Mouse (Mus musculus) Patski (cell line): ENCODE data around the gene Otc. TPM values are rescaled to one million over a fixed set of nuclear protein-coding genes. Genes with fewer than 3 reads are reported as not detected.
A peak's percentile ranks its signal among the peaks of the same experiment; 100 is the strongest.

ENCODE experiments used
- ATAC-seq: fragments of 100-300 bp; one replicate; pipeline ENCODE4 v1.8.0; 2021
- CTCF ChIA-PET: fragments of 350-600 bp; sonication (Branson Sonifier 250); formaldehyde crosslinking; loops from one replicate; lab custom pipeline; 2022; ENCODE audit warnings: inconsistent platforms; lab: Charles Lee
- POLR2A ChIA-PET: fragments of 350-600 bp; sonication (Branson Sonifier 250); formaldehyde crosslinking; loops from one replicate; lab custom pipeline; 2022; ENCODE audit warnings: antibody characterized with exemption, inconsistent platforms; lab: Charles Lee
- DNase-seq: peaks from one replicate; pipeline ENCODE4 v3.0.0-alpha.2; 2011; ENCODE audit warnings: low read depth, low spot score
- H3K27me3 ChIP-seq: fragments of 371-371 bp; one replicate; pipeline ENCODE4 v1.5.1; 2021
- CTCF ChIP-seq: fragments of 100-300 bp; IDR thresholded peaks from one replicate; pipeline ENCODE4 v1.5.1; 2021
- in situ Hi-C: fragments of 300-500 bp; cut with MboI; formaldehyde crosslinking; loops from 3 replicates; pipeline ENCODE4 v1.11.1; 2018; ENCODE audit warnings: low pct_unique_long_range_greater_than_20kb, mixed read lengths
- polyA plus RNA-seq: library from polyadenylated mRNA; unstranded; gene quantifications from one replicate; pipeline ENCODE4 v1.2.3, GENCODE M21; 2021

Gene Otc
- polyA plus RNA-seq, 1 experiment from 2014 or later, result not detected

DNA sequence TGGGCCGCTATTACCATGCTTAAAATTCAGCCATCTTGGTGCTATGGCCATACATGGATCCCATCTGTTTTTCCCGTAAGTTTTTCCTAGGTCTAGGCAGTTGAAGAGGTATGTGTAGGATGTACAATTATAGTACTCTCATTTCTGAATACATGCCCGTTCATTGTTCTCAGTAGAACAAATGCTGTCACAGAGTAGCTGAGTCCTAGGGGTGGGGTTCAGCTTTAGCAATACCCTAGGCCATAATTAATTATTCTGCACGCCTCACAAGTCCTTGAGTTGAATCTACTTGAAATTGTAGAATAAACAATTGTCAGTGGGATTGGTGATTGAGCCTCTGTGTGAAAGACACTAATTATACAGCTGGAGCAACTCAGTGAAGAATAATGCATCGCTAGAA is 6.2 kb downstream of the Otc start:
- ChIA-PET POLR2A (no interaction called here), CTCF (interaction anchor here (1.5 kb wide), 1 partner anchor 8 kb away, joined by 3 read pairs; no protein-coding TSS in a partner anchor)
- TF ChIP-seq CTCF, result no peak
- peaks cover 33% of the 10 kb centered on the region for H3K27me3 ChIP-seq
- ATAC-seq (no peak), DNase-seq (no peak)
- in situ Hi-C loops, result no loop called here

DNA sequence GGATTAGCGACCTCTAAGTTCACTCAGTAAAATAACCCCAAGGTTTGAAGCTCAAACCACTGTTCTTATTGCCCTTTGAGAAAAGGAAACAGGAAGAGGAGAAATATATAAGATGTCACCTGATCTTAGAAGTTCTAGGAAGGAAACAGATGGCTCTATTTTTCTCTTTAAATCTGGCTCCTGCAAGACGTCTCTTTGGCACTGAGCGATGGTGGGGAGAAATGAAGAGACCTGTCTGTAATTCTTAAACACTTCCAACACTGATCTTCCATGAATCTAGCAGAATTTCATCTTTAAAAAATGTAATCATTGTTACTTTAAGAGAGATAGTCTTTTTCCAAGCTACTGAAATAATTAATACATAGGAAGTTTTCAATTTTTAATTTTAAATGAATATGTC is 16.2 kb downstream of the Otc start:
- peaks cover 40% of the 10 kb centered on the region for H3K27me3 ChIP-seq
- ChIA-PET POLR2A (no interaction called here), CTCF (no interaction called here)
- DNase-seq, result no peak
- in situ Hi-C loops, result no loop called here
- no peak for ATAC-seq
- TF ChIP-seq CTCF, result no peak

DNA sequence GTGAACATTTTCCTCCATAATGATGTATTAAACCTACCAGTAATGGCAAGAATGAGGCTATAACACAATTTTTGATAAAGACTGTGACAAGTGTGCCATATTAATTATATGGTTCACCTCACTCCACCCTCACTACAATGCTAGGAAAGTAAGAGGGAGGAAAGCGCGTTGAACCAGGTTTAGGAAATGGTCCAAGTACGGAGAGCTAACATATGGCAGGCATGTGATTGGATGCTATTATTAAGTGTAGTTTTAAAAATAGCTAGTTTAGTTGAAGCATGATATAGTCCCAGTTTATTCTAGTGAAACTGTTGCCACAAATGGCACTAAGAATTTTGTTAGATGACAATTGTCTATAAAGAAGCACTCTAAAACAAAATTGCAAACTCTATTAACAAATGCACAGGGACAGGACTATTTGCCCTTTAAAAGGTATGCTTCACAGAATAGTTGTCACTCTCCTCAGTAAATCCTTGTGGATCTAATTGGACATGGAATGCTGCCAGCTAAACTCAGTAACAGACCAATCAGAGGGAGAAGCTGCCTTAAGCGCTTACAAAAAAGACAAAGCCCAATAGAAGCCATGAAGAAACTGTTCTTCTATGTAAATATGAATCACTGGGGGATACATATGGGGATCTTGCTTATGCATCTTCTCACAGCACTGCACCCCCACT is 16.8 kb downstream of the Otc start:
- POLR2A ChIA-PET, result no interaction called here
- CTCF ChIA-PET, result no interaction called here
- in situ Hi-C loops, result no loop called here
- DNase-seq (no peak), ATAC-seq (no peak)
- TF ChIP-seq CTCF, result no peak
- peaks cover 45% of the 10 kb centered on the region for H3K27me3 ChIP-seq

DNA sequence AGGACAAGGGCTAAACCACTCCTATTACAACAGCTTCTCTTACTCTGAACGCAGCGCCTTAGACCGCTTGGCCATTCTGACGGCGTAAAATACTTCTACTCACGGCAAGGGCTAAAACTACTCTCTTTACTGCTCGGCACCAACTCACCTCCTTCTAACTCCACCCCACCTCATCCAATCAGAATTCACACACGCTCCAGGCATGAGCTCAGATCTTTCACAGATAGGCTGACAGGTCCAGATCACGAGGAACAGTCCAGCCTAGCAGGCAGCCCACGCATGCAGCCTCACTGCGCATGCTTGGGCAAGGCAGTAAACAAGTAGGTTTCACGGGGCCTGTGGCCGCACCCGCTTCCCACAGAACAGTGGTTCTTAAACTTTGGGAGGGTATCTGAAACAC is 45.2 kb downstream of the Otc start:
- ATAC-seq (no peak), DNase-seq (no peak)
- peaks cover 38% of the 10 kb centered on the region for H3K27me3 ChIP-seq
- in situ Hi-C loops, result no loop called here
- ChIA-PET POLR2A (no interaction called here), CTCF (no interaction called here)
- no peak for TF ChIP-seq CTCF

DNA sequence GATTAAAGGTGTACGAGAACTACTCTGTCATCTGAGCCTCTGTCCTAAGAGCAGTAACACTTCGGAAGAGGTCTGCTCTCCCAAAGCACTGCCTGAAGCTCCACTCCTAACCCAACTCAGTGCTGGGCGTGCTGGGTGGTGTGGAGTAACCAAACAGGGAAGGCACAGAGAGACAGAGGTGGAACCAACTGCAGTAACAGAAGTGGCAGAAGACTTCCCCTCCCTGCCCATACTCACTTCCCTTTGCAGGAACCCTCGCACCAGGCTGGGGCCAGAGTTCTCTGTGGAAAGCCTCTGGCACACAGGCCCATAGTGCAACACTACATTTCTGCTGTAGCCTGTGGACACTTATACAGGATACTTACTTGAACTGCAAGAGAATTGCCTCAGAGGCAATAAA is 66.1 kb downstream of the Otc start:
- POLR2A ChIA-PET, result no interaction called here
- DNase-seq (no peak), ATAC-seq (no peak)
- TF ChIP-seq CTCF, result no peak
- CTCF ChIA-PET, result no interaction called here
- in situ Hi-C loops, result no loop called here
- H3K27me3 ChIP-seq, result peaks cover 19% of the 10 kb centered on the region

DNA sequence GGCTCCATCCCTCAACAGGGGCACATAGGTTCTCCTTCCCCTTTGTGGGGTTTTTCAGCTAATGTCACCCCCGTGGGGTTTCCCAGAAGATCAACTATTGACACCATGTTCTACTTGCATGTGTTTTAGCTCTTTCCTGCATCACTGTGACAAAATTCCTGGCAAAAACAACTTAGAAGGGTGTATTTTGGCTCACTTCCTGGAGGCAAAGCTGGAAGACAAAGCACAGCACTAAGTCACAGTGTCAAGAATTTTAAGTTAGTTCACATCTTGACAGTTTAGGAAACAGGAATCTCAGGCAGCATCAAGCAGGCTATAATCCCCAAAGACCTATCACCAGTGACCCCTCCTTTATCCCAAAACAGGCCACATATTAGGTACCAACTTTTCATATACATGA is 78.1 kb downstream of the Otc start:
- TF ChIP-seq CTCF, result no peak
- ChIA-PET POLR2A (no interaction called here), CTCF (no interaction called here)
- in situ Hi-C loops, result no loop called here
- ATAC-seq, result no peak
- no peak for DNase-seq
- peaks cover 15% of the 10 kb centered on the region for H3K27me3 ChIP-seq

DNA sequence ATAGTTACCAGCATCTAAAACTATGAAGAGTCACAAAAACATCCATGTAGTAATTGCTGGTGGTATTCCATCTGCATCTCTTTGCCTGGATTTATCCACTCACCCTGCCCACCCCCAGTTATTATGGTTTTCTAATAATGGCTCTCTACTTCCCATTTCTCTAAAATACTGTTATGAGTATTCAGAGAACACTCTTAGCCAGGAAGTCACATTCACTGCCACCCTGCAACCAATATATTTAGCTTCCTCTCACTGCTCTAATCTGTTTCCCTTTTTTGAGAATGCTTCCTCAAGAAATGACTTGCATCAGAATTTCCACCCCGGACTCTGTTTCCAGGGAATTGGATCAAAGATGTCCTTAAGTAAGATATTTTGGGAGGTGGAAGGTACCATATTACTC is 79.6 kb downstream of the Otc start:
- ATAC-seq (no peak), DNase-seq (no peak)
- peaks cover 9% of the 10 kb centered on the region for H3K27me3 ChIP-seq
- CTCF ChIA-PET, result interaction anchor here (1.4 kb wide), 1 partner anchor 43 kb away, joined by 3 read pairs; no protein-coding TSS in a partner anchor
- TF ChIP-seq CTCF, result no peak
- POLR2A ChIA-PET, result no interaction called here
- in situ Hi-C loops, result no loop called here

DNA sequence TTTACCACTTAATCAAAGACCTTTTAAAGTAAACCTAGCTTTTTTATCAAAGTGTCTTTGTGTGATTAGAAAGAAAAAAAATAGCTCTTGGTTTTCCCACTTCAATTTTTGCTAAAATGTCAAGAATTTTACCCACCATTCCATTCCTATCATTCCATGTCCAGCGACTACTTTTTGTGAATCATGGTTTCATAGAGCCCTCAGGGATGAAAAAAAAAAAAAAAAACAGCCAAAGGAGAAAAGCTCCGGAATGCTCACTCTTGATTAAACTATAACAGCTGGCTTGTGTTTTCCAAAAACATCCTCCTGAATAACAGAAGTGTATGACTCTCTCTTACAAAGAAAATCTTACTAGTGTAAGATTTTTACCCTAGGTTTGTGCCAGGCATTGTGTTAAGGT is 84.7 kb downstream of the Otc start:
- ChIA-PET CTCF (no interaction called here), POLR2A (interaction anchor here (0.6 kb wide), 1 partner anchor 102 kb away, joined by 6 read pairs; no protein-coding TSS in a partner anchor)
- no peak for TF ChIP-seq CTCF
- no peak for DNase-seq
- H3K27me3 ChIP-seq, result peaks cover 8% of the 10 kb centered on the region
- ATAC-seq, result no peak
- in situ Hi-C loops, result no loop called here

DNA sequence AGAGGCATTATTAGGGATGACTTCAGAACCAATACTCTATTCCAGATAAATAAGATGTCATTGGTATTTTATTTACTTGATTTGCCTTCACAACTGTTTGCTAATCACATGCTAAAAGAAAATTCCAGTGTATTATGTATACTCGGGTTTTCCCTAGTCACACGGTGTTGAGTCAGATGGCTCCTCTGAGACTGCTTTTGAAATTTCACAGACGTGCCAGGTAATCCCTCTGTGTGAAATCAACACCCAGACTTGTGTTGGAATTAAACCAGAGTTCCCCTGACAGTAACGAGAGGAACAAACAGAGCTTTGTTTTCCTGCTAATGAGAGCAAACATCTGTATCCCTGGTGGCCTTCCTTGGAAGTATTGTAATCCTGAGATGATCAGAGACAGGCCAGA is 103.8 kb downstream of the Otc start:
- in situ Hi-C loops, result no loop called here
- no peak for TF ChIP-seq CTCF

More for the DNA sequence above, 103.8 kb downstream of the Otc start:
- CTCF ChIA-PET, result no interaction called here
- DNase-seq (peak; percentile 10), ATAC-seq (no peak)
- H3K27me3 ChIP-seq, result peaks cover 9% of the 10 kb centered on the region
- POLR2A ChIA-PET, result interaction anchor here (0.7 to 1.0 kb wide), 2 partner anchors 30 to 116 kb away, joined by 3 read pairs; no protein-coding TSS in a partner anchor

Other genes starting within 250 kb of the Otc start
- not detected for gene Srpx, start 134.6 kb upstream of the Otc start, polyA plus RNA-seq
- gene Rpgr, start 35.4 kb upstream of the Otc start, polyA plus RNA-seq, result 16.4 TPM
- gene Tspan7, start 232.9 kb downstream of the Otc start, polyA plus RNA-seq, result 46.2 TPM